Mouse (Mus musculus) heart, embryonic 12.5 days (tissue): ENCODE results near the gene Gm45521. TPM values are rescaled to one million over a fixed set of nuclear protein-coding genes. Genes with fewer than 3 reads are reported as not detected.

Experiments used
- ATAC-seq: fragments of 200-750 bp; cut with Nextera tagmentation; 2 replicates; pipeline ENCODE4 v1.8.0; 2017; ENCODE audit warnings: moderate TSS enrichment, moderate library complexity; ENCODE audit not compliant: insufficient number of reproducible peaks, low FRiP score
- H3K27ac ChIP-seq: fragments of 300-500 bp; sonication (generic); 2 replicates; pipeline ENCODE4 v1.5.1; 2016; ENCODE audit warnings: mild to moderate bottlenecking, moderate library complexity; ENCODE audit not compliant: poor library complexity, severe bottlenecking
- H3K27me3 ChIP-seq: fragments of 300-500 bp; sonication (generic); replicated peaks from 2 replicates; pipeline ENCODE4 v1.6.1; 2016; ENCODE audit warnings: mild to moderate bottlenecking, moderate library complexity
- H3K36me3 ChIP-seq: fragments of 300-500 bp; sonication (generic); 2 replicates; pipeline ENCODE4 v1.6.1; 2016; ENCODE audit warnings: mild to moderate bottlenecking, moderate library complexity
- H3K4me1 ChIP-seq: fragments of 300-500 bp; sonication (generic); replicated peaks from 2 replicates; pipeline ENCODE4 v1.6.1; 2016; ENCODE audit warnings: mild to moderate bottlenecking
- H3K4me2 ChIP-seq: fragments of 300-500 bp; sonication (generic); 2 replicates; pipeline ENCODE4 v1.6.1; 2016; ENCODE audit warnings: mild to moderate bottlenecking, moderate library complexity
- H3K4me3 ChIP-seq: fragments of 300-500 bp; sonication (generic); 2 replicates; pipeline ENCODE4 v1.5.1; 2016; ENCODE audit warnings: mild to moderate bottlenecking
- H3K9ac ChIP-seq: fragments of 300-500 bp; sonication (generic); 2 replicates; pipeline ENCODE4 v1.6.1; 2016; ENCODE audit warnings: mild to moderate bottlenecking, moderate library complexity
- H3K9me3 ChIP-seq: fragments of 300-500 bp; sonication (generic); replicated peaks from 2 replicates; pipeline ENCODE4 v1.6.1; 2016; ENCODE audit warnings: mild to moderate bottlenecking, moderate library complexity
- WGBS: fragments of 180-500 bp; shearing (Covaris S2); methylation state at CpG from one replicate; pipeline ENCODE4 v1.1.7; 2016; 5-methylcytosine and 5-hydroxymethylcytosine counted together
- polyA plus RNA-seq: library from polyadenylated mRNA; unstranded; fragments of >200 nt; fragmentation: Nextera tagmentation; extraction: Ambion mirVana; gene quantifications from 2 replicates; pipeline ENCODE4 v1.2.1, GENCODE M21; 2016

Gene Gm45521
- polyA plus RNA-seq, 1 experiment from 2014 or later: not detected

GRCm38 (mm10) chr14:7932151-7932550, 24.9 kb upstream of the Gm45521 start:
- no peak overlapping the region for H3K27ac ChIP-seq
- H3K4me3 ChIP-seq: no peak overlapping the region
- H3K9ac ChIP-seq: no peak overlapping the region
- no peaks in the 10 kb centered on the region for H3K9me3 ChIP-seq
- no peak for ATAC-seq
- no peak overlapping the region for H3K4me2 ChIP-seq
- H3K4me1 ChIP-seq: 0 out of 2 replicates have a peak, but pooled peaks cover 4% of the 10 kb centered on the region
- peaks cover 84% of the 10 kb centered on the region for H3K36me3 ChIP-seq
- 85% methylated on average over 4 of the region's 4 CpGs for WGBS
- H3K27me3 ChIP-seq: no peaks in the 10 kb centered on the region

- Histone ChIP-seq H3K4me3 (no peak overlapping the region), H3K27me3 (no peaks in the 10 kb centered on the region), H3K4me2 (no peak overlapping the region), H3K36me3 (peaks cover 71% of the 10 kb centered on the region), H3K9me3 (no peaks in the 10 kb centered on the region), H3K9ac (no peak overlapping the region), H3K27ac (no peak overlapping the region), H3K4me1 (0 out of 2 replicates have a peak, but pooled peaks cover 4% of the 10 kb centered on the region)
- ATAC-seq: no peak
- 93% methylated on average over 7 of the region's 7 CpGs for WGBS
Measured at GRCm38 (mm10) chr14:7934166-7934565, 22.9 kb upstream of the Gm45521 start.

GRCm38 (mm10) chr14:7937052-7937630, 19.9 kb upstream of the Gm45521 start:
- Histone ChIP-seq H3K36me3 (peaks cover 61% of the 10 kb centered on the region), H3K4me1 (peaks cover 18% of the 10 kb centered on the region), H3K27me3 (no peaks in the 10 kb centered on the region), H3K9me3 (no peaks in the 10 kb centered on the region), H3K27ac (no peak overlapping the region), H3K4me2 (peak overlapping the region; percentile 32; the same call in 1 of the 2 replicates), H3K9ac (no peak overlapping the region), H3K4me3 (no peak overlapping the region)
- 31% methylated on average over 17 of the region's 17 CpGs for WGBS
- no peak for ATAC-seq

- Histone ChIP-seq H3K27ac (no peak overlapping the region), H3K4me1 (peaks cover 24% of the 10 kb centered on the region), H3K36me3 (peaks cover 59% of the 10 kb centered on the region), H3K9me3 (no peaks in the 10 kb centered on the region), H3K9ac (no peak overlapping the region), H3K4me2 (no peak overlapping the region), H3K27me3 (no peaks in the 10 kb centered on the region), H3K4me3 (no peak overlapping the region)
- WGBS: 87% methylated on average over 19 of the region's 19 CpGs
- ATAC-seq: no peak
Measured at GRCm38 (mm10) chr14:7938809-7939784, 18.0 kb upstream of the Gm45521 start.

- peak overlapping the region; percentile 39; the same call in 1 of the 2 replicates for H3K27ac ChIP-seq
- H3K36me3 ChIP-seq: peaks cover 56% of the 10 kb centered on the region
Measured at GRCm38 (mm10) chr14:7941413-7941812, 15.7 kb upstream of the Gm45521 start.

GRCm38 (mm10) chr14:7943101-7943800, 13.8 kb upstream of the Gm45521 start:
- ATAC-seq: peak; percentile 15; the same call in 1 of the 2 replicates
- Histone ChIP-seq H3K9ac (no peak overlapping the region), H3K27me3 (no peaks in the 10 kb centered on the region), H3K27ac (no peak overlapping the region), H3K36me3 (peaks cover 56% of the 10 kb centered on the region), H3K4me3 (no peak overlapping the region), H3K4me2 (no peak overlapping the region), H3K9me3 (no peaks in the 10 kb centered on the region), H3K4me1 (peaks cover 38% of the 10 kb centered on the region)
- WGBS: 67% methylated on average over 7 of the region's 7 CpGs

More at GRCm38 (mm10) chr14:7941413-7941812, 15.7 kb upstream of the Gm45521 start:
- H3K9ac ChIP-seq: no peak overlapping the region
- 48% methylated on average over 5 of the region's 5 CpGs for WGBS
- ATAC-seq: no peak
- peaks cover 38% of the 10 kb centered on the region for H3K4me1 ChIP-seq
- H3K9me3 ChIP-seq: no peaks in the 10 kb centered on the region
- H3K4me2 ChIP-seq: no peak overlapping the region
- H3K4me3 ChIP-seq: no peak overlapping the region
- H3K27me3 ChIP-seq: no peaks in the 10 kb centered on the region

GRCm38 (mm10) chr14:7943801-7944135, 13.3 kb upstream of the Gm45521 start:
- Histone ChIP-seq H3K9me3 (no peaks in the 10 kb centered on the region), H3K36me3 (peaks cover 62% of the 10 kb centered on the region), H3K9ac (no peak overlapping the region), H3K27me3 (no peaks in the 10 kb centered on the region), H3K4me3 (no peak overlapping the region), H3K4me1 (peaks cover 38% of the 10 kb centered on the region), H3K27ac (peak overlapping the region; percentile 24; the same call in 1 of the 2 replicates), H3K4me2 (no peak overlapping the region)
- 70% methylated on average over 3 of the region's 3 CpGs for WGBS
- ATAC-seq: no peak

GRCm38 (mm10) chr14:7944349-7945039, 12.6 kb upstream of the Gm45521 start:
- Histone ChIP-seq H3K9me3 (no peaks in the 10 kb centered on the region), H3K4me2 (no peak overlapping the region), H3K9ac (no peak overlapping the region), H3K4me3 (no peak overlapping the region), H3K27me3 (no peaks in the 10 kb centered on the region), H3K27ac (no peak overlapping the region), H3K4me1 (peaks cover 38% of the 10 kb centered on the region), H3K36me3 (peaks cover 64% of the 10 kb centered on the region)
- WGBS: 53% methylated on average over 8 of the region's 8 CpGs
- no peak for ATAC-seq

GRCm38 (mm10) chr14:7945261-7945660, 11.8 kb upstream of the Gm45521 start:
- no peak overlapping the region for H3K9ac ChIP-seq
- peaks cover 65% of the 10 kb centered on the region for H3K36me3 ChIP-seq
- no peaks in the 10 kb centered on the region for H3K9me3 ChIP-seq
- no peak overlapping the region for H3K4me2 ChIP-seq
- peaks cover 38% of the 10 kb centered on the region for H3K4me1 ChIP-seq
- no peak overlapping the region for H3K4me3 ChIP-seq
- no peaks in the 10 kb centered on the region for H3K27me3 ChIP-seq
- H3K27ac ChIP-seq: no peak overlapping the region
- ATAC-seq: no peak
- WGBS: 58% methylated on average over 5 of the region's 5 CpGs

- H3K36me3 ChIP-seq: peaks cover 37% of the 10 kb centered on the region
- H3K4me1 ChIP-seq: peaks cover 37% of the 10 kb centered on the region
- no peaks in the 10 kb centered on the region for H3K27me3 ChIP-seq
- no peak overlapping the region for H3K4me3 ChIP-seq
- H3K27ac ChIP-seq: no peak overlapping the region
- WGBS: 91% methylated on average over 9 of the region's 9 CpGs
- H3K9me3 ChIP-seq: no peaks in the 10 kb centered on the region
- H3K9ac ChIP-seq: no peak overlapping the region
- no peak overlapping the region for H3K4me2 ChIP-seq
- ATAC-seq: no peak
Measured at GRCm38 (mm10) chr14:7951234-7951633, 5.9 kb upstream of the Gm45521 start.
